Comparison of ENCODE assay signal across 16 mouse cellular contexts in genomic region chr4:33099118-33099694, GRCm38 (mm10). TPM values are rescaled to one million over a fixed set of nuclear protein-coding genes. Genes with fewer than 3 reads are reported as not detected.
"Had no signal": no experiment of that assay in that cellular context is flagged by ENCODE, and none has a peak within 500 bp of the region (broad histone marks: within the 10 kb centered on the region; RNA-seq: fewer than 3 reads in every experiment).

No protein-coding gene starts in this region.

- ATAC-seq: midbrain, embryonic 13.5 days had no signal

- H3K27me3 ChIP-seq: limb, embryonic 15.5 days; midbrain, embryonic 13.5 days had no signal

- H3K27ac ChIP-seq: kidney, postnatal 0 days; left cerebral cortex, adult 2 months; limb, embryonic 15.5 days; liver, embryonic 14.5 days; midbrain, embryonic 13.5 days had no signal

- H3K9me3 ChIP-seq: limb, embryonic 15.5 days; midbrain, embryonic 13.5 days had no signal

- H3K9ac ChIP-seq: limb, embryonic 15.5 days; liver, embryonic 14.5 days; midbrain, embryonic 13.5 days had no signal

- H3K4me1 ChIP-seq: limb, embryonic 15.5 days; midbrain, embryonic 13.5 days had no signal

- H3K4me3 ChIP-seq: left cerebral cortex, adult 2 months; limb, embryonic 15.5 days; midbrain, embryonic 13.5 days had no signal

- DNase-seq: kidney, adult 11 months; kidney, adult 9 months; kidney, postnatal 36 days; lung, adult 18-20 months; lung, postnatal 36 days; thymus, postnatal 4 days had no signal

- H3K4me2 ChIP-seq: limb, embryonic 15.5 days; midbrain, embryonic 13.5 days had no signal

- H3K36me3 ChIP-seq: limb, embryonic 15.5 days; midbrain, embryonic 13.5 days had no signal

RNA-seq across cellular contexts. Expression of gene Gabrr1, which starts 33.1 kb away (rescaled TPM):
- total RNA-seq: left cerebral cortex, adult 2 months; megakaryocyte progenitor cell, adult 5-6 weeks had no signal
- polyA plus RNA-seq: kidney, postnatal 0 days; limb, embryonic 11.5 days; lung, embryonic 16.5 days; stomach, embryonic 16.5 days had no signal

RNA-seq across cellular contexts. Expression of gene Gabrr2, which starts 36.4 kb away (rescaled TPM):
- total RNA-seq: midbrain, postnatal 0 days had no signal
- polyA plus RNA-seq: kidney, postnatal 0 days had no signal
